Comparison of ENCODE assay signal across 24 mouse cellular contexts in genomic region chr14:27578443-27578842, GRCm38 (mm10). TPM values are rescaled to one million over a fixed set of nuclear protein-coding genes. Genes with fewer than 3 reads are reported as not detected.
DNase-seq lines count a peak whose midpoint lies in the region; ATAC-seq and TF ChIP-seq lines count a peak whose summit lies in the region.
"Had no signal": no experiment of that assay in that cellular context is flagged by ENCODE, and none has a peak within 500 bp of the region (broad histone marks: within the 10 kb centered on the region; RNA-seq: fewer than 3 reads in every experiment).

No protein-coding gene starts in this region.

- 0 out of 2 replicates have a peak, but pooled peaks cover 3% of the 10 kb centered on the region for H3K9me3 ChIP-seq in intestine, embryonic 16.5 days (ENCODE audit: control insufficient read depth, low read length)
- no peaks in the 10 kb centered on the region for H3K9me3 ChIP-seq in intestine, embryonic 15.5 days
- H3K9me3 ChIP-seq: forebrain, embryonic 13.5 days; forebrain, embryonic 15.5 days had no signal

- no peak for TF ChIP-seq CTCF in small intestine, adult 2 months (IDR thresholded peaks at IDR 0.05; ENCODE audit: extremely low read depth, insufficient read length, insufficient replicate concordance, low read depth, low read length)

- H3K27me3 ChIP-seq in intestine, embryonic 16.5 days (replicated peaks; ENCODE audit: control insufficient read depth, insufficient read depth, low read length): no peaks in the 10 kb centered on the region
- no peaks in the 10 kb centered on the region for H3K27me3 ChIP-seq in intestine, embryonic 15.5 days (replicated peaks)
- no peaks in the 10 kb centered on the region for H3K27me3 ChIP-seq in small intestine, adult 2 months (ENCODE audit: control insufficient read depth, insufficient read depth, low read length)
- H3K27me3 ChIP-seq: CH12.LX; embryonic facial prominence, embryonic 12.5 days; forebrain, embryonic 13.5 days; forebrain, embryonic 15.5 days; Patski had no signal

- H3K4me3 ChIP-seq in intestine, embryonic 16.5 days (ENCODE audit: low read length): no peak overlapping the region
- H3K4me3 ChIP-seq in intestine, embryonic 15.5 days (replicated peaks): no peak overlapping the region
- no peak overlapping the region for H3K4me3 ChIP-seq in small intestine, adult 2 months (ENCODE audit: low read depth, low read length)
- H3K4me3 ChIP-seq: embryonic facial prominence, embryonic 10.5 days; embryonic facial prominence, embryonic 12.5 days; forebrain, embryonic 13.5 days; forebrain, embryonic 15.5 days had no signal

- no peaks in the 10 kb centered on the region for H3K36me3 ChIP-seq in intestine, embryonic 16.5 days (ENCODE audit: control insufficient read depth, insufficient read depth, low read length)
- no peaks in the 10 kb centered on the region for H3K36me3 ChIP-seq in intestine, embryonic 15.5 days
- H3K36me3 ChIP-seq in small intestine, adult 2 months (ENCODE audit: control insufficient read depth, insufficient read depth, low read length): no peaks in the 10 kb centered on the region
- H3K36me3 ChIP-seq: embryonic facial prominence, embryonic 10.5 days; embryonic facial prominence, embryonic 12.5 days; forebrain, embryonic 15.5 days; G1E had no signal

- H3K4me1 ChIP-seq in intestine, embryonic 16.5 days (ENCODE audit: control insufficient read depth, insufficient read depth, low read length): no peaks in the 10 kb centered on the region
- no peaks in the 10 kb centered on the region for H3K4me1 ChIP-seq in intestine, embryonic 15.5 days (replicated peaks)
- H3K4me1 ChIP-seq in small intestine, adult 2 months (ENCODE audit: control insufficient read depth, insufficient read depth, insufficient read length, low read length): peaks cover 4% of the 10 kb centered on the region; the same call in 1 of the 2 replicates
- H3K4me1 ChIP-seq: embryonic facial prominence, embryonic 10.5 days; embryonic facial prominence, embryonic 12.5 days; forebrain, embryonic 13.5 days; forebrain, embryonic 15.5 days had no signal

- no peak overlapping the region for H3K4me2 ChIP-seq in intestine, embryonic 16.5 days (ENCODE audit: low read depth, low read length)
- H3K4me2 ChIP-seq in intestine, embryonic 15.5 days (replicated peaks): no peak overlapping the region
- H3K4me2 ChIP-seq: embryonic facial prominence, embryonic 12.5 days; forebrain, embryonic 13.5 days; forebrain, embryonic 15.5 days had no signal

- no peak for TF ChIP-seq POLR2A in small intestine, adult 2 months (IDR thresholded peaks at IDR 0.05; ENCODE audit: low read depth, low read length)

- 72% methylated on average over 2 of the region's 2 CpGs for WGBS in intestine, embryonic 16.5 days
- 76% methylated on average over 2 of the region's 2 CpGs for WGBS in intestine, embryonic 15.5 days
- WGBS in small intestine, adult 2 months: 35% methylated on average over 2 of the region's 2 CpGs

- peak; percentile 60 for ATAC-seq in intestine, embryonic 16.5 days
- no peak for ATAC-seq in intestine, embryonic 15.5 days
- ATAC-seq: activated CD4-positive, CD25-positive, alpha-beta regulatory T cell, adult 4 months; CD4-positive, CD25-positive, alpha-beta regulatory T cell, adult 4 months; forebrain, embryonic 13.5 days; forebrain, embryonic 15.5 days; forebrain, postnatal 0 days; Patski had no signal

- no peak overlapping the region for H3K27ac ChIP-seq in intestine, embryonic 16.5 days (ENCODE audit: low read length)
- H3K27ac ChIP-seq in intestine, embryonic 15.5 days: no peak overlapping the region
- H3K27ac ChIP-seq in small intestine, adult 2 months (ENCODE audit: insufficient read depth, low read depth, low read length): peak overlapping the region; percentile 91
- H3K27ac ChIP-seq: embryonic facial prominence, embryonic 10.5 days; embryonic facial prominence, embryonic 12.5 days; forebrain, embryonic 13.5 days; forebrain, embryonic 15.5 days had no signal

- DNase-seq in adipocyte (ENCODE audit: low spot score): peak; percentile 34
- DNase-seq in adrenal gland, postnatal 10 days: no peak
- DNase-seq: adrenal gland, adult 2 months; adrenal gland, postnatal 14 days; adrenal gland, postnatal 36 days; B cell, adult 2 months; cerebellum, adult 11-12 months; cerebellum, adult 2 months; cerebellum, adult 9-10 months; cerebellum, postnatal 10 days; cerebellum, postnatal 25 days; forebrain, postnatal 0 days had no signal

- no peak overlapping the region for H3K9ac ChIP-seq in intestine, embryonic 16.5 days (ENCODE audit: low read depth, low read length)
- H3K9ac ChIP-seq in intestine, embryonic 15.5 days: no peak overlapping the region
- H3K9ac ChIP-seq: embryonic facial prominence, embryonic 12.5 days; forebrain, embryonic 13.5 days; forebrain, embryonic 15.5 days; forebrain, postnatal 0 days had no signal

RNA-seq across cellular contexts. Expression of gene Erc2, which starts 43.8 kb away (rescaled TPM):
- 4.0 and 4.3 TPM in 2 replicates for polyA plus RNA-seq in intestine, embryonic 16.5 days (2015; fragmentation: Nextera tagmentation; extraction: Ambion mirVana)
- 6.5 and 6.8 TPM in 2 replicates for polyA plus RNA-seq in intestine, embryonic 15.5 days (2015; fragmentation: Nextera tagmentation; extraction: Ambion mirVana)
- 0.25 and 0.89 TPM in 2 replicates for polyA plus RNA-seq in small intestine, adult 2 months (2012; rRNA removed)
- 1 to 10 TPM; 5.0 to 9.3 TPM for total RNA-seq in adrenal gland, postnatal 10 days (2021)
- total RNA-seq: CH12.LX had no signal
- polyA plus RNA-seq: G1E had no signal
